Mouse (Mus musculus): Measurements from ENCODE around the gene Mptx2. TPM values are rescaled to one million over a fixed set of nuclear protein-coding genes. Genes with fewer than 3 reads are reported as not detected.

Mptx2 gene
- polyA plus RNA-seq (2014; fragmentation: Illumina TruSeq; extraction: RNeasy Lipid Tissue Mini Kit (QIAGEN cat#74804)): not detected

GRCm38 (mm10) chr1:173277677-173278076 lies at the start of gene Mptx2:
Gene Mptx2 (minus strand): TSS chr1:173277777.

GRCm38 (mm10) chr1:173265701-173266100 lies 11.9 kb downstream of the Mptx2 start, which contains the start of gene Olfr418:
Gene Olfr418 (plus strand): TSS chr1:173266001.

GRCm38 (mm10) chr1:173227081-173227480 lies 50.5 kb downstream of the Mptx2 start, which contains the start of gene Fcer1a:
Gene Fcer1a (minus strand): TSS chr1:173227214.

Other genes starting within 250 kb of the Mptx2 start
- gene Olfr1408, start 140.4 kb downstream of the Mptx2 start, polyA plus RNA-seq (2014; fragmentation: Illumina TruSeq; extraction: RNeasy Lipid Tissue Mini Kit (QIAGEN cat#74804)): not detected
- gene Olfr1406, start 87.1 kb downstream of the Mptx2 start, polyA plus RNA-seq (2014; fragmentation: Illumina TruSeq; extraction: RNeasy Lipid Tissue Mini Kit (QIAGEN cat#74804)): not detected
- not detected for gene Olfr218, start 80.0 kb downstream of the Mptx2 start, polyA plus RNA-seq (2014; fragmentation: Illumina TruSeq; extraction: RNeasy Lipid Tissue Mini Kit (QIAGEN cat#74804))
- not detected for gene Olfr1404, start 65.4 kb downstream of the Mptx2 start, polyA plus RNA-seq (2014; fragmentation: Illumina TruSeq; extraction: RNeasy Lipid Tissue Mini Kit (QIAGEN cat#74804))
- gene Fcer1a, start 50.6 kb downstream of the Mptx2 start, polyA plus RNA-seq (2014; fragmentation: Illumina TruSeq; extraction: RNeasy Lipid Tissue Mini Kit (QIAGEN cat#74804)): 1.8 TPM
- not detected for gene Olfr418, start 11.8 kb downstream of the Mptx2 start, polyA plus RNA-seq (2014; fragmentation: Illumina TruSeq; extraction: RNeasy Lipid Tissue Mini Kit (QIAGEN cat#74804))
- not detected for gene Ackr1, start 56.0 kb upstream of the Mptx2 start, polyA plus RNA-seq (2014; fragmentation: Illumina TruSeq; extraction: RNeasy Lipid Tissue Mini Kit (QIAGEN cat#74804))
- gene Aim2, start 73.1 kb upstream of the Mptx2 start, polyA plus RNA-seq (2014; fragmentation: Illumina TruSeq; extraction: RNeasy Lipid Tissue Mini Kit (QIAGEN cat#74804)): 4.2 TPM
- 1.3 TPM for gene Cadm3, start 89.9 kb upstream of the Mptx2 start, polyA plus RNA-seq (2014; fragmentation: Illumina TruSeq; extraction: RNeasy Lipid Tissue Mini Kit (QIAGEN cat#74804))
- 1.0 TPM for gene Ifi206, start 213.3 kb upstream of the Mptx2 start, polyA plus RNA-seq (2014; fragmentation: Illumina TruSeq; extraction: RNeasy Lipid Tissue Mini Kit (QIAGEN cat#74804))

Measured in ovary, adult 10 weeks (tissue).